Mouse (Mus musculus): ENCODE results near the gene Fbxo48. TPM values are rescaled to one million over a fixed set of nuclear protein-coding genes. Genes with fewer than 3 reads are reported as not detected.

Gene Fbxo48
- polyA plus RNA-seq, 1 experiment from 2014 or later = 1.1 TPM

GRCm38 (mm10) chr11:16999933-17000332 is 48.8 kb downstream of the Fbxo48 start:
- Histone ChIP-seq H3K4me1 (no peaks in the 10 kb centered on the region), H3K9ac (no peak overlapping the region), H3K36me3 (no peaks in the 10 kb centered on the region), H3K9me3 (no peaks in the 10 kb centered on the region), H3K4me2 (no peak overlapping the region), H3K27ac (replicated peaks) (no peak overlapping the region), H3K27me3 (replicated peaks) (no peaks in the 10 kb centered on the region), H3K4me3 (no peak overlapping the region)
- ATAC-seq (ENCODE audit: extremely low read depth, insufficient number of reproducible peaks, low FRiP score, low TSS enrichment) = no peak

DNA sequence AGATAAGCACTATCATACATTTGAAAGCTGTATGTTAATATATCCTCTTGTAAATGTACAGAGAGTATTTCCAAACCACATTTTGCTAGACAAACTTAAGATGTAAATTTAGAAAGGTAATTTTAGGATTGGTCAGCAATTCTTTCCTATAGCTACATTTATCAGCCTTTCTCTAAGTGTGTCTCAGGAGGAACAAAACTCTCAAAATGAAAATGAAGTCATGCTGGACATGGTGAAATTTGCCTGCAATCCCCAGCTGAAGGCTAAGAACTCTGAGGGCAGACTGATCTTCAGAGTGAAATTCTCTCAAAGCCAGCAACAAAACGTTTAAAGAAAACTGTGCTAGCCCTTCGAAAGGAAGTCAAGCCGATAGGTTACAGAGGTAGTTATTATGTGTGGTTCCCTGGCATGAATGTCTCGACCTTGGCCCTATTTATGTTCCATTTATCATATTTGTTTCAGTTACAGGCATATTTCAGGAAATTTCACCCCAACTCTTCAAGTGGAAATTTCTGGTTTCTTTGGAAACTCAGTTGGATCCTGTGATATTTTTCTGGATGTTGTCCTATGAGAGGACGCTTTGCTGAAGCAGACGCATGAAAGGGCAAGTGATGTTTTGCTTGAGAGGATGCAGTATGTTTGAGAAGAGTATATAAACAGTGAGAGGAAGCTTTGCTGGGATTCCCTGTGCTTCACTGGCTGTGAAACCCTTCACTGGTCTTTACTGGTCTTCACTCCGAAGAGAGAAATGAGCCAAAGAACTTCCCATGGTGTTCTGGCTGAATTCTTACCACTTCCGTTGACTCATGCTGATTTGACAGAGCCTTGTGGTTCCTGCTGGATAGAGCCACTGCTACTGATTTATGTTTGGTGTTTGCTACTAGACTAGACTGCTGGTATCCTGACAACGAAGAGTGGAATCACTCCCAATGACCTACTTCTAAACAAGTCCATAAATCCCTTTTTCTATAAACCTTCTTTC is 49.5 kb downstream of the Fbxo48 start:
- Histone ChIP-seq H3K4me1 (no peaks in the 10 kb centered on the region), H3K27ac (replicated peaks) (no peak overlapping the region), H3K9ac (no peak overlapping the region), H3K27me3 (replicated peaks) (no peaks in the 10 kb centered on the region), H3K4me3 (no peak overlapping the region), H3K9me3 (no peaks in the 10 kb centered on the region), H3K36me3 (no peaks in the 10 kb centered on the region), H3K4me2 (no peak overlapping the region)
- 68% methylated on average over 9 of the region's 9 CpGs for WGBS
- ATAC-seq (ENCODE audit: extremely low read depth, insufficient number of reproducible peaks, low FRiP score, low TSS enrichment) = no peak

GRCm38 (mm10) chr11:17002739-17003373 is 51.7 kb downstream of the Fbxo48 start:
- Histone ChIP-seq H3K27me3 (replicated peaks) (no peaks in the 10 kb centered on the region), H3K27ac (replicated peaks) (no peak overlapping the region), H3K9ac (no peak overlapping the region), H3K4me1 (no peaks in the 10 kb centered on the region), H3K4me3 (no peak overlapping the region), H3K9me3 (no peaks in the 10 kb centered on the region), H3K4me2 (no peak overlapping the region), H3K36me3 (no peaks in the 10 kb centered on the region)
- no peak for ATAC-seq (ENCODE audit: extremely low read depth, insufficient number of reproducible peaks, low FRiP score, low TSS enrichment)
- 66% methylated on average over 7 of the region's 7 CpGs for WGBS

- Histone ChIP-seq H3K4me3 (no peak overlapping the region), H3K9me3 (no peaks in the 10 kb centered on the region), H3K4me2 (no peak overlapping the region), H3K4me1 (no peaks in the 10 kb centered on the region), H3K9ac (no peak overlapping the region), H3K36me3 (no peaks in the 10 kb centered on the region), H3K27me3 (replicated peaks) (no peaks in the 10 kb centered on the region), H3K27ac (replicated peaks) (no peak overlapping the region)
- WGBS = 68% methylated on average over 3 of the region's 3 CpGs
- ATAC-seq (ENCODE audit: extremely low read depth, insufficient number of reproducible peaks, low FRiP score, low TSS enrichment) = no peak
These were observed 52.6 kb downstream of the Fbxo48 start for GRCm38 (mm10) chr11:17003757-17004156.

Other genes with a start within 250 kb of the Fbxo48 start
- 2.0 and 2.5 TPM in 2 replicates for gene Egfr, start 199.2 kb upstream of the Fbxo48 start, polyA plus RNA-seq (2015; fragmentation: Nextera tagmentation; extraction: Ambion mirVana)
- 11.1 and 13.0 TPM in 2 replicates for gene Cnrip1, start 100.2 kb downstream of the Fbxo48 start, polyA plus RNA-seq (2015; fragmentation: Nextera tagmentation; extraction: Ambion mirVana)
- gene Plek, start 101.0 kb downstream of the Fbxo48 start, polyA plus RNA-seq (2015; fragmentation: Nextera tagmentation; extraction: Ambion mirVana) = 3.9 and 4.2 TPM in 2 replicates
- 67.8 and 73.9 TPM in 2 replicates for gene Ppp3r1, start 207.9 kb downstream of the Fbxo48 start, polyA plus RNA-seq (2015; fragmentation: Nextera tagmentation; extraction: Ambion mirVana)
- gene Wdr92, start 230.7 kb downstream of the Fbxo48 start, polyA plus RNA-seq (2015; fragmentation: Nextera tagmentation; extraction: Ambion mirVana) = 18.1 and 20.1 TPM in 2 replicates